Mouse (Mus musculus): ENCODE measurements around the gene Tmem53.

Gene Tmem53

DNA sequence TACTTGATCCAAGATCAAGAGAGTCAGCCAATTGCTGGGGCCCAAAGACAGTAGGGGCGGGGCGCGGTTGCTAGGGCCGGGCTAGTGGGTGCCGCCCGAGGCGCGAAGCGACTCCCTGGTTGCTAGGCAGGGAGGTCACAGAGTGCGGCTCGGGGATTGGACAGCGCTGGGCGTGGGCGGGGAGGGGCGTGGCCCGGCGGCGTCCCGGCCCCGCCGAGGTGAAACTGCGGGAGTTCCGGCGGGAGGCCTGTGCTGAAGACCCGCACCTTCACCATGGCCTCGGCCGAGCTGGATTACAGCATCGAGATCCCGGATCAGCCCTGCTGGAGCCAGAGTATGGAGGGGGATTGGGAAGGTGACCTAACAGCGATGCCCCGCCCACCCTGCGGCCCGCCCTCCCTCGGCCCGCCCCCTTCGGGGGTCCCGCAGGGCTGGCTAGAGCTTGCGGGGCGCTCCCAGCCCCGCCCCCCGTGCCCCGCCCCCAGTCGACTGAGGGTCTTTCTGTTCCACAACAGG is at the start of gene Tmem53, which contains the start of gene Armh1:
Tmem53 (plus strand) TSS at position 151 of the 516 bp plus-strand sequence.
Armh1 (minus strand) TSS at position 325 of the 516 bp plus-strand sequence.
- peak; percentile 96 for DNase-seq (ENCODE audit: low read depth, low spot score)

DNA sequence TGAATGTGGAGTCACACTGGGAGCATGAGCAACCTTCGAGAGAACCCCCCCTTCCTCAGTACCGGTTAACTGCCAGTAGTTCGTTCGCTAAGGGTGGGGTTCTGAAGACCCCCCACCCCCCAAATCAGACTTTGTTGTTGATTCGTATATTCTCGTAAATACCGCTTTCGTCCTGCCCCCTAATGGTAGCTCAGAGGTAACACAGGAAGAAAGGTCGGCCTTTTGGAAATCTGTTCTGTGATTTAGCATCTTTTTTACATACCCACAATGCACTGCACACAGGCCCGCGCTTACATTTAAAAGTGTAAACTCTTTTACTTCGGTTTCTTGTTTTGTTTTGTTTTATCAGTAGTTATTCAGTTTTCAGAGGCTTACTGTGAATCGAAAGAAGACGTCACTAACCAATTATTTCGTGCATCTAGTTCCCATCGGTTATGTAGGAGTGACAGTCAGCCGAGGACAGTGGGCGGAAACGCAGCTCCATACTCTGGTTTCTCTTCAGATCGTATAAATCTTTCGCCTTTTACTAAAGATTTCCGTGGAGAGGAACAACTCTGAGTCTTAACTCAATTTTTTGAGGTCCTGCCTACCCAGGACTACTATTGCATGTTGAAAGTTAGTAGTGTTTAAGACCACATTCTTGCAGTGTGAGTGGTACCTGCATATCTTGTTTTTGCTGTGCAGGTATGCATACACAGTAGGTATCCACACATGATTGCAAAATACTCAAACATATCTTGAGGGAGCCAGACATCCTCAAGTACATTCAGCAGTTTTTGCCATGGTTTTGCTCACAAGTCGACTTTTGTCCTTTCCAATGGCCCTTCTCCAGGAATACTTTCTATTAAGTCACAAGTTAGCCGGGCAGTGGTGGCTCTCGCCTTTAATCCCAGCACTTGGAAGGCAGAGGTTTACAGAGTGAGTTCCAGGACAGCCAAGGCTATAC is 49.4 kb upstream of the Tmem53 start:
- peak; percentile 87 for DNase-seq (ENCODE audit: low read depth, low spot score)

DNA sequence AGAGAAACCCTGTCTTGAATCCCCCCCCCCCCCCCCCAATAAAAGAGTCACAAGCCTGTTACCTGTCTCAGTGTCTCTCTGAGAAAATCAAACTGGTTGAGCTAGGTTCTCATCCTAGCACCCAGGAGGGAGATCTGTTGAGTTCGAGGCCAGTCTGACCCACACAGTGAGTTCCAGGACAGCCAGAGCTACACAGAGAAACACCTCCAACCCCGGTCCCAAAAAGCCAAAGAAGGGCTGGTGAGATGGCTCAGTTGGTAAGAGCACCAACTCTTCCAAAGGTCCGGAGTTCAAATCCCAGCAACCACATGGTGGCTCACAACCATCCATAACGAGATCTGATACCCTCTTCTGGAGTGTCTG is 48.8 kb upstream of the Tmem53 start:
- no peak for DNase-seq (ENCODE audit: low read depth, low spot score)

DNA sequence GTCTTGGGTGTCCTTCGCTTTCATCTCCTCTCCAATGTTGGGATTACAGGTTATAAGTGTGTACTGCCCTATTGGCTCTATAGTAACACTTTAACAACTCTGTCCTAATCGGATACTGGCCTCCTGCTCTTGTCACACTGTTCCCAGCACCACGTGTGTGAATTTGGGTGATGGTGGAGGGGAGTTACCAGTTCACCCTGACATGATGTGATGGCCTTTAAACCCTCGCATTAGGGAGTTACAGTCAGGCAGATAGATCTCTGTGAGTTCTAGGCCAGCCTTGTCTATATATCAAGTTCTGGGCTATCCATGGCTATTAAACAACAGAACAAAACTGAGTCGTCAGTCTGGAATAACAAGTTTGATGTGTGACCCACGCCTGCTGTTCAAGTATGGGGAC is 42.2 kb upstream of the Tmem53 start:
- DNase-seq (ENCODE audit: low read depth, low spot score), result no peak

DNA sequence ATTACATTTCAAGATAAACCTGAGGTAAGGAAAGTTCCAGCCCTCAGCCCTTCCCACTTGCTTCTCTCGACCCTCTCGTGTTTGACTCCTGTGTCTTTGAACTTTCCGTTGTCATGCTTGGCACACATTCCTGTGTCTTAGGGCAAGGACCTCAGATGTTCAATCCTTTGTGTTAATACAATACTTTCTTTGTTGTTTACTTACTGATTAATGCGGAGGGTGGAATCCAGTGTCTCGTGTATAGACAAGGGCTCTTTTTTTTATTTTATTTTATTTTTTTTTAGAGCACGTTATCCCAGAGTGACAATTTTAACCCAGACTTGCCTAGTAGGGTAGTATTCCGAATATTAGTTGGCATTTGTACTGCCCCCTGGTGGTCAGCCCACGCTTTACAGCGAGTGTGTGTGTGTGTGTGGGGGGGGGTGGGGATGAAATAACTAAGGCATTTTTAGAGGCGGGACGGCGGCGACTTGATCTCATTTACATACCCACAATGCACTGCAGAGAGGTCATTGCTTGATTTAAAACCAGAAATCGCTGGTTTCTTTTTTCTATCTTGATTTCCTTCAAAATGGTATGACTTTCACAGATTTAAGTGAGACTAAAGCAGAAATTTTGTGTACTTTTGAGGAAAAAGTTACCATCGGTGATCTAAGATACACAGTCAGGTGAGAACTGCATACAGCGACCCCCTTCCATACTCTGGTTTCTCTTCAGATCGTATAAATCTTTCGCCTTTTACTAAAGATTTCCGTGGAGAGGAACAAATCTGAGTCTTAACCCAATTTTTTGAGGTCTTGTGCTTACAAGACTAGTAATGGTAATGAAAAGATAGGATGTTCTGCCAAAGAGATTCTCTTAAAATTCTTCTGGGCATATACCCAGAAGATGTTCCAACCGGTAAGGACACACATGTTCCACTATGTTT is 41.3 kb upstream of the Tmem53 start:
- peak; percentile 89 for DNase-seq (ENCODE audit: low read depth, low spot score)

DNA sequence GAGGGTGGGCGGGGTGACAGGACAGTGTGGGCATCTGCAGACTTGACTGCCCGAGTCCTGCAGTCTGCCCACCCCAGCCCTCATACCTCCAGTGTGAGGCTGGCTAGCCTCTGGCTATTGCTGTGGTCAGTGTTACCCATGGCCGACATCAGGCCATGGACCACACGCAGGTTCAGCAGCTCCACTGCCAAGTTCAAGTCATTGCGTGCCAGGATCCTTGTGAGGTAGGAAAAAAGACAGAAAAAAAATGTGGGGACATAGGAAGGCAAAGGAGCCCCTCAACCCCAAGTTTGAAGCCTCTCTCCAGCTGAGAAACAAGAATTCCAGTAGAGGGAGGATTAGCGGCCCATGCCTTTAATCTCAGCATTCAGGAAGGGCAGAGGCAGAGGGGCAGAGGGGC is 37.5 kb upstream of the Tmem53 start:
- no peak for DNase-seq (ENCODE audit: low read depth, low spot score)

DNA sequence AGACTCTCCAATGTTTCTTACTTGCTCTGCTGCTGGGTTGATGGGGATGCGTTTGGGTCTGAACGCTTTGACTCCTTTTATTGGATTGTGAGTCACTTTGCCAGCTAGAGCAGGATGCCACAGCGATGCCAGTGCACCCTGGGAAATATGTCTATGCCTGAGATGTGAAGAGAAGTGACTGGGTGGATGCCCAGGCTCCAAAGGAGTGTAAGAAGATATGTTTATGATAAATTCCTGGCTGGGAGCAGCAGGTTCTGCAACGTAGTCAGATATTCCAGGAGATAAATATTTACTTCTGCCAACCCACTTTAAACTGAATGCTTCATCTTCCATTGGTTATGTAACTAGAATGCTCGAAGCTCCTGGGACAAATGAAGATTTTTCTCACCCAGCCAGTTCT is 34.7 kb upstream of the Tmem53 start:
- DNase-seq (ENCODE audit: low read depth, low spot score), result no peak

DNA sequence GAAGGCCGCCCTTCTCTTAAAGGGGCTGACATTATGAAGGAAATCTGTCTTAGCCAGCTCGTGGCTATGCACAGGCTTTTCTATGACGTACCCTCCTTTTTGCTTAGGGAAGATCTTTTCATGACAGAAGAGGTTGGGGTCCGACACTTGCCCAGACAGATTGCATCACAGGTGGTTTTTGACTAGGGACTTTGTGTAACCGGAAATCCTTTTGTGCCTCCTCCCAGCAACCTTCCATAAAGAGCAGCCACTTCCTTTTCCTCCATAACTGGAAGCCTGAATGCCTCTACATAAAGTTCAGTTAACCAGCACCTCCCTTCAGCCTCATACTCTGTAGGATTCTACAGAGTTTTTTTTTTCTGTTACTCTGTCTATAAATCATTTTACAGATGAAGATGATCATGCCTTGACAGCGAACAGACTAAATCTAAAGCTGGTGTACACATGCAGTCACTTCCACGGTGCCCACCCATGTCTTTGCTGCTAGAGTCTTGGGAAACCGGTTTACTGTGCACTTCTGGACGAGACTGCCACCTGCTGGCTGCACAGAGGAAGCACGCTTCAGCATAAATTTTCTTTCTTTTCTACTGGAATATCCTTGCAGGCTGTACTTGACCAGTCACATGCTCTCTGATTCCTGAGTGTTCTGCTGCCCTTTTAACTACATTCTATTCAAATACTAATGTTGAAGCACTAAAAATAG is 33.1 kb upstream of the Tmem53 start:
- peak; percentile 80 for DNase-seq (ENCODE audit: low read depth, low spot score)

DNA sequence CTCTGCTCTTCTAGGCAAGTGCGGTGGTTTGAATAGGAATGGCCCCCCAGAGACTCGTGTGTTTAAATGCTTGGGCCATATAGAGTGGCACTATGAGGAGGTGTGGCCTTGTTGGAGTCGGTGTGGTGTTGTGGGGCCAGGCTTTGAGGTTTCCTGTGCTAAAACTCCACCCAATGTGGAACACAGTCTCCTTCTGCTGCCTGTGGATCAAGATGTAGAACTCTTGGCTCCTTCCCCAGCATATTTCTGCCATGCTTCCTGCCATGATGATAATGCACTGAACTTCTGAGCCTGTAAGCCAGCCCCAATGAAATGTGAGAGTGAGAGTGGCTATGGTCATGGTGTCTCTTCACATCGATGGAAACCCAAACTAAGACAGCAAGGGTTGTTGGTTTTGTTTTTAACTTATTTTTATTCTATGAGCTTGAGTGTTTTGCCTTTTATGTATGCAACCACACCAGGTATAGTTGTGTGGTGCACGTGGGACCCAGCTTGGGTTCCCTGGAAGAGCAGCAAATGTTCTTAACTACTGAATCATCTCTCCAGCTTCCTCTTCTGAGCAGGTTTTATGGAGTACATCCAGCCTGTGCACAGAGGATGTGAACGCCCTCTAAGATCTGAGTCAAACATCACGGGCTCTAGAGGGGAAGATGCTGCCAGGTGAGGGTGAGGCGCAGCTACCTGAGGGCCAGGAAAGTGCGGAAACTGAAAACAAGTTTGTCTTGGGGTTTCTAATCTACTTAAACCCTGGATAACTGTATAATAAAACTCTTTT is 30.8 kb upstream of the Tmem53 start:
- DNase-seq (ENCODE audit: low read depth, low spot score), result no peak

DNA sequence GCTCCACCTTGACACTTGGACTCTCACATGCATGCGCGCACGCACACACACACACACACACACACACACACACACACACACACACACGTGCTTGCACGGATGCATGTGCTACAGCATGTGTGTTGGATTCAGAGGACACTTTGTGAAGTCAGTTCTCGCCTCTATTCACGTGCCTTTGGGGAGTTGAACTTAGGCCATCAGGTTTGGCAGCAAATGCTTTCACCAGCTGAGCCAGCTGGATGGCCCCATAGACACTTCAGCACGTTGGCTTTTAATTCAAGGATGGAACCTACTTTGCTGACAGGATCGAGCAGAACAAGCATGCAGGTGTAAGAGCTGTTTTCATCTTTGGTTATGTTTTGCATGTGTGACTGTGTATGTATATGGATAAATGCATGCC is 29.9 kb upstream of the Tmem53 start:
- DNase-seq (ENCODE audit: low read depth, low spot score), result no peak

DNA sequence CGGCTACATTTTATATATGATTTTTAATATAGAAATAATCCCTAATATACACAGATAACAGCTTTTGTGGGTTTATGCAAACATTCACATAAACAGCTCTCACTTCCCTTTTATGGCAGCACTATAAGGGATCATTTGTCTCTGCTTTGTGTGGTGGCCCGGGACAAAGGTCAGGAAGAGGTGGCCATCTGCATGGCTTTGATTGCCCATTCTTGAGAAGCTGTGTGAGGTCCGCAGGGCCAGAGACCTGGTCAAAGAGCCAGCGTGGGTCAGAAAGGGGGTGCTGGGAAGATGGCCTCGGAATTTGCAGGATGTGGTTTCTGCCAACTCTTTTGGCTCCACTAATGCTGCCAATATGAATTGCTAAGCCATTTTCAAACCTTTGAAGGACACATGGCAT is 28.8 kb upstream of the Tmem53 start:
- no peak for DNase-seq (ENCODE audit: low read depth, low spot score)

DNA sequence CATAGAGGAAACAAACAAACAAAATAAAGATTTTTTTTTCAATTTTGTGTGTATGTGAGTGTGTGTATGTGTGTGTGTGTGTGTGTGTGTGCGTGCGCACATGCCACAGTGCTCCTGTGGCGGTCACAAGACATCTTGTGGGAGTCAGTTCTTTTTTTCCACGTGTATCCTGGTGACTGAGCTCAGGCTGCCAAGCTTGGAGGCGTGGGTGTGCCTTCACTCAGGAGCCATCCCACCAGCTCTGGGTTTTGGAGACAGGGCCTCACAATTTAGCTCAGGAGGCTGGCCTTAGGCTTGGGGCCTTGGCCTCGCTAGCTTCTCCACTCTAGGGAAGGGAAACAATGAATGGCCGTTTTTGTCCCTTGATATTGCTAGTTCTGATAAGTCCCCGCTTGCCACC is 27.6 kb upstream of the Tmem53 start:
- no peak for DNase-seq (ENCODE audit: low read depth, low spot score)

DNA sequence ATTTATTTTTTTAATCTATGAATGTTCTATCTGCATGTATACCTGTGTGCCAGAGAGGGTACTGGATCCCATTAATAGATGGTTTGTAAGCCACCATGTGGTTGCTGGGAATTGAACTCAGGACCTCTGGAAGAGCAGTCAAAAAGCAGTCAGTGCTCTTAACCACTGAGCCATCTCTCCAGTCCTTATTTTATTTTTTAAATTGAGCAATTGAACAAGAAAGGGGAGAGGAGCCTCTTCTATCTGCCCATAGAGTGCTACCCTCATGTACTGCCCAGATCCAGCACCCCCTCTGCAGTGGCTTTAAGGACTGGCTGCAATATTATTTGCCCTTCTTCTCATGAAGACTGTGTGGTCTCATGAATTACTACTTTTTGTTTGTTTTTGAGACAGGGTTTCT is 26.5 kb upstream of the Tmem53 start:
- DNase-seq (ENCODE audit: low read depth, low spot score), result no peak

DNA sequence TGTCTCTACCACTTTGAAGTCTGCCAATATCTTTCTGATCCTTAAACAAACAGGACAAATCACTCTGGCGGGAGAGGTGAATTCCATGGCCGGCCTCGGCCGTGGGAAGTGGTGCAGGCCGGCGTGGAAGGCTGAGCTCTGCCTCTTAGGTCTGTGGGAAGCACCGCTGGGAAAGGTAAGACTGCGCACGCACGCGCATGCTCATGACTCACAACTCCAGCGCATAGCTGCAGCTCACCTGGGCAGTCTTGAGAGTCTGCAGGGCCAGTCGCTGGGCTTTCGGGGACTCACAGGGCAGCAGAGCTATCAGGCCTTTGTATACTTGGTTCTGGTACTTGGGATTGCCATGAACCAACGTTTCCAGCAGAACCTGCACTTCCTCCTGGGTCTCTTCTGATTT is 22.2 kb upstream of the Tmem53 start:
- DNase-seq (ENCODE audit: low read depth, low spot score), result no peak

DNA sequence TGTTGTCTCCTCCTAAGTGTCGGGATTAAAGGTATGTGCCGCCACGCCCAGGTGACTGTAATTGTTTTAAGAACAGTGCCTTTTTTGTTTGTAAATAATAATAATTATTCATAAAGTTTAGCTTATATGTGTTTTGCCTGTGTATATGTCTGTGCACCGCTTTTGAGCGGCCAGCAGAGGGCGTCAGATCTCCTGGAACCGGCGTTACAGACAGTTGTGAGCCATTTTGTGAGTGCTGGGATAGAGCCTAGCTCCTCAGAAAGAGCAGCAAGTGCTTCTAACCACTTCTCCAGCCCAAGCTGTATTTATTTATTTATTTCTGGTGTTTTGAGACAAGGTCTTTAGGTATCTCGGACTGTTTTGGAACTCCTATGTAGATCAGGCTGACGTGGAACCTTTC is 21.4 kb upstream of the Tmem53 start:
- no peak for DNase-seq (ENCODE audit: low read depth, low spot score)

DNA sequence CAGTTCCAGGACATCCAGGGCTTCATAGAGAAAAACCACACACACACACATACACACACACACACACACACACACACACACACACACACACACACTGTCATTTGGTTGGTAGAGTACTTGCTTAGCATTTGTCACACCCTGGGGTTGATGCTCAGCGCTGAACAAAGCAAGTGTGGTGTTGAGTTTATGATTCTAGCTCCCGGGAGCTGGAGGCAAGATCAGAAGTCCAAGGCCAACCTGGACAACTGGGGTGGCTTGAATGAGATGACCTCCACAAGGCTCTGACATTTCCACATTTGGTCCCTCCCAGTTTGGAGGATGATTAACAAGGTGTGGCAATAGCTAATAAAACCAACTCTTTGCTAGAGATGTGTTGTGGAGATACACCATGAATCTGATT is 20.5 kb upstream of the Tmem53 start:
- DNase-seq (ENCODE audit: low read depth, low spot score), result no peak

DNA sequence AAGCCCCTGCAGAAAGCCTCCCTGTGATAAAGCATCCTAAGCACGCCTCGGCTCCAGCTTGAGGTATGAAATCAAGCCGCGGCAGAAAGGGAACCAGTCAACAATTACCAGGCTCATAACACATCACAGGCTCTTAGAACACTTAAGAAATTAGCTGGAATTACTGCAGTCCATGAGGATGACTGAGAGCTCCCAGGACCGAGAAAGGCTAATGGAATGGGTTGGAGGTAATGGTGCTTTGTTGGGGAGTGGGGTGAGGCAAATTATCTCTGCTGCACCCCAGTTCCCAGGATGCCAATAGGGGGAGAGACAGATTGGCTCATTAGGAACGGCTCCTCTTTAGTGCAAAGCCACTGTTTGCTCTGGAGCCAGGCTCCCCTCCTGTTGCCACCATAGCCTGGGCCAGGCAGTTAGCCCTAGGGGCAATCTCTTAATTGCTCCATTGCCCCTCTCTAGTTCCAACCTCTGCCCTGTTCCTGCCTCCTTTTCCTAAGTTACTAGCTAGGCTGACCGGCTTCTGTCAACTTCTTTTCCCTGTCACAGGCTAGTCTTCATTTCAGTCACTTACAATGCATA is 17.5 kb upstream of the Tmem53 start:
- no peak for DNase-seq (ENCODE audit: low read depth, low spot score)

DNA sequence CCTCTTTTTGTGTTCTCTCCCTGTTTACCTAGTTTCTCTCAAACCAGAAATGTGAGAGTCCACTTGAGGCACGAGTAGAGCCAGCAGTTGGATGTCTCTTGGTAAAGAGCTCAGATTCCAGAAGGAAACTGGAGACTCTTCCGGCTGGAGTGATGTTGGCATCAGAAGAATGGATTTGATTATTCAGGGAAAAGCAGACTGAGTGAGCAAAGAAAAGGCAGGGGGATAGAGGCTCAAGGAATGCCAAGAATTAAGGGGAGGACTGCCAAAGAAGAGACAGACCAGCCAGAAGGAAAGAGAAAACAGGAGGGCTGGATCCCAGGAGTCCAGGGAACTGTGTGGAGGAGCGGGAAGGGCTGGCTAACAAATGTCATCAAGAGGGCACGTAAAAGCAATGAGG is 15.9 kb upstream of the Tmem53 start:
- DNase-seq (ENCODE audit: low read depth, low spot score), result no peak

DNA sequence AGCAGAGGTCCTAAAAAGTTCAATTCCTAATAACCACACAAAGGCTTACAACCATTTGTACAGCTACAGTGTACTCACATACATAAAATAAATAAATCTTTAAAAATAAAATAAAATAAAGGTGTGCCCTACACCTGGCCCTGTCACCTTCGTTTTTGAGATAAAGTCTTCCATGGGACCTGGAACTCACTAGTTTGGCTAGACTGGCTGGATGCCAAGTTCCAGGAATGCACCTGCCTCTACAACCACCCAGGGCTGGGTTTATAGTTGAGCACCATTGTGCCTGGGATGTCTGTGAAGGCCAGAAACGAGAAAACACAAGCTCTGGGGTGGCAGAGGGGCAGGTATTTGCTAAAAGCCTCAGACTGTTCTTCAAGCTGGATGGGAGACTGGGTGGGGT is 12.6 kb upstream of the Tmem53 start:
- no peak for DNase-seq (ENCODE audit: low read depth, low spot score)

DNA sequence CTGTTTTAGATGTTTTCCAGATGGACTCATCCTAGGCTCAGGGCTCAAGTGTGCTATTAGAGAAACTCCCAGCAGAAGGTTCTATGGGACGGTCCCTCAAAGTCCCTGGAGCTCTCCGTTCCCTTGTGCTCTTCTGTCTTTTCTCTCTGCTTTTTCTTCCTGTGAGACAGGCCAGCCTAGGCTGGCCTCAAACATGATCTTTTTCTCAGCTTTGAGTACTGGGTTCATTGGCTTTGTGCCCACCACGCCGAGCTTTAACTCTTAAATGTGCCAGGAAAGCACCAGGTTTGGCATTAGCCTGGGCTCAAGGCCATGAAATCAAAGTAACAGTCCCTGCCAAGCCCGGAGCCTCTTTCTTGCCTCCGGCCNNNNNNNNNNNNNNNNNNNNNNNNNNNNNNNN is 10.9 kb upstream of the Tmem53 start:
- DNase-seq (ENCODE audit: low read depth, low spot score), result no peak

DNA sequence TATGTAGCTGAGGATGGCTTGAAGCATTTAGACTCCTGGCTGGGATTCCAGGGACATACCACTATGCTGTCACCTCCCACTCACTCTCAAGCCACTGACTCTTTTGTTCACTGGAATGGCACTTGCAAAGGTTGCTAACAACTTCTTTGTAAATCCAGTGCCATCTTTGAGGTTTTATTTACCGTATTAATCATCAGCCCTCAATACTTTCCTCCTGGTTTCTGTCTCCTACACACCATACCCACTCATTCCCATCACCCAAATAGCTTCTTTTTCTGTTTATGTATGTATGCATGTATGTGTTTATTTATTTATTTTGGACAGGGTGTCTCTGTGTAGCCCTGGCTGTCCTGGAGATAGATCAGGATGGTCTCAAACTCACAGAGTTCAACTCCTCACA is 769 bp upstream of the Tmem53 start:
- no peak for DNase-seq (ENCODE audit: low read depth, low spot score)

Data from mesoderm, embryonic 11.5 days (tissue).